Mouse (Mus musculus): ENCODE results near the gene Fsip1. TPM values are rescaled to one million over a fixed set of nuclear protein-coding genes. Genes with fewer than 3 reads are reported as not detected.

The Fsip1 gene
- polyA plus RNA-seq, 1 experiment from 2014 or later, result 0.11 TPM

GRCm38 (mm10) chr2:118204646-118205045, 52.1 kb downstream of the Fsip1 start:
- Histone ChIP-seq H3K4me1 (ENCODE audit: control insufficient read depth, insufficient read depth, low read length) (peaks cover 4% of the 10 kb centered on the region; the same call in 1 of the 2 replicates), H3K4me3 (ENCODE audit: low read length) (no peak overlapping the region), H3K4me2 (ENCODE audit: low read depth, low read length) (no peak overlapping the region), H3K9ac (ENCODE audit: low read length) (no peak overlapping the region), H3K27ac (ENCODE audit: low read length) (no peak overlapping the region), H3K27me3 (ENCODE audit: control insufficient read depth, insufficient read depth, low read length) (peaks cover 45% of the 10 kb centered on the region), H3K36me3 (ENCODE audit: control insufficient read depth, insufficient read depth) (no peaks in the 10 kb centered on the region), H3K9me3 (replicated peaks; ENCODE audit: control insufficient read depth, low read length) (no peaks in the 10 kb centered on the region)
- 77% methylated on average over 4 of the region's 4 CpGs for WGBS
- ATAC-seq (replicated peaks; ENCODE audit: extremely low read depth, insufficient read depth, low FRiP score), result no peak

- Histone ChIP-seq H3K4me2 (ENCODE audit: low read depth, low read length) (peak overlapping the region; percentile 33), H3K4me3 (ENCODE audit: low read length) (peak overlapping the region; percentile 11; the same call in 1 of the 2 replicates), H3K27me3 (ENCODE audit: control insufficient read depth, insufficient read depth, low read length) (peaks cover 47% of the 10 kb centered on the region), H3K27ac (ENCODE audit: low read length) (no peak overlapping the region), H3K9me3 (replicated peaks; ENCODE audit: control insufficient read depth, low read length) (no peaks in the 10 kb centered on the region), H3K9ac (ENCODE audit: low read length) (no peak overlapping the region; the same call in 1 of the 2 replicates), H3K36me3 (ENCODE audit: control insufficient read depth, insufficient read depth) (no peaks in the 10 kb centered on the region), H3K4me1 (ENCODE audit: control insufficient read depth, insufficient read depth, low read length) (peaks cover 4% of the 10 kb centered on the region; the same call in 1 of the 2 replicates)
- 15% methylated on average over 16 of the region's 16 CpGs for WGBS
- ATAC-seq (replicated peaks; ENCODE audit: extremely low read depth, insufficient read depth, low FRiP score), result 0 out of 2 replicates have a peak, but pooled peaks have one; percentile 41
Measured at GRCm38 (mm10) chr2:118203739-118204461, 52.9 kb downstream of the Fsip1 start.

- Histone ChIP-seq H3K4me2 (ENCODE audit: low read depth, low read length) (no peak overlapping the region), H3K9ac (ENCODE audit: low read length) (no peak overlapping the region), H3K4me1 (ENCODE audit: control insufficient read depth, insufficient read depth, low read length) (peaks cover 4% of the 10 kb centered on the region; the same call in 1 of the 2 replicates), H3K4me3 (ENCODE audit: low read length) (no peak overlapping the region), H3K27me3 (ENCODE audit: control insufficient read depth, insufficient read depth, low read length) (peaks cover 42% of the 10 kb centered on the region), H3K36me3 (ENCODE audit: control insufficient read depth, insufficient read depth) (no peaks in the 10 kb centered on the region), H3K9me3 (replicated peaks; ENCODE audit: control insufficient read depth, low read length) (no peaks in the 10 kb centered on the region), H3K27ac (ENCODE audit: low read length) (no peak overlapping the region)
- 69% methylated on average over 2 of the region's 2 CpGs for WGBS
- ATAC-seq (replicated peaks; ENCODE audit: extremely low read depth, insufficient read depth, low FRiP score), result no peak
Measured at GRCm38 (mm10) chr2:118202934-118203333, 53.8 kb downstream of the Fsip1 start.

GRCm38 (mm10) chr2:118201983-118202382, 54.8 kb downstream of the Fsip1 start:
- no peak for ATAC-seq (replicated peaks; ENCODE audit: extremely low read depth, insufficient read depth, low FRiP score)
- H3K9me3 ChIP-seq (replicated peaks; ENCODE audit: control insufficient read depth, low read length), result no peaks in the 10 kb centered on the region
- H3K27ac ChIP-seq (ENCODE audit: low read length), result no peak overlapping the region
- no peak overlapping the region for H3K9ac ChIP-seq (ENCODE audit: low read length)
- peaks cover 4% of the 10 kb centered on the region; the same call in 1 of the 2 replicates for H3K4me1 ChIP-seq (ENCODE audit: control insufficient read depth, insufficient read depth, low read length)
- H3K4me3 ChIP-seq (ENCODE audit: low read length), result no peak overlapping the region
- H3K27me3 ChIP-seq (ENCODE audit: control insufficient read depth, insufficient read depth, low read length), result peaks cover 36% of the 10 kb centered on the region
- no peaks in the 10 kb centered on the region for H3K36me3 ChIP-seq (ENCODE audit: control insufficient read depth, insufficient read depth)
- H3K4me2 ChIP-seq (ENCODE audit: low read depth, low read length), result no peak overlapping the region

GRCm38 (mm10) chr2:118199867-118200266, 56.9 kb downstream of the Fsip1 start:
- ATAC-seq (replicated peaks; ENCODE audit: extremely low read depth, insufficient read depth, low FRiP score), result peak; percentile 60; the same call in 1 of the 2 replicates
- Histone ChIP-seq H3K9ac (ENCODE audit: low read length) (no peak overlapping the region), H3K4me2 (ENCODE audit: low read depth, low read length) (no peak overlapping the region), H3K4me3 (ENCODE audit: low read length) (no peak overlapping the region), H3K27me3 (ENCODE audit: control insufficient read depth, insufficient read depth, low read length) (peaks cover 26% of the 10 kb centered on the region), H3K36me3 (ENCODE audit: control insufficient read depth, insufficient read depth) (no peaks in the 10 kb centered on the region), H3K4me1 (ENCODE audit: control insufficient read depth, insufficient read depth, low read length) (peaks cover 4% of the 10 kb centered on the region; the same call in 1 of the 2 replicates), H3K9me3 (replicated peaks; ENCODE audit: control insufficient read depth, low read length) (no peaks in the 10 kb centered on the region), H3K27ac (ENCODE audit: low read length) (no peak overlapping the region)
- 6% methylated on average over 5 of the region's 5 CpGs for WGBS

GRCm38 (mm10) chr2:118196966-118197365, 59.8 kb downstream of the Fsip1 start:
- WGBS, result 85% methylated on average over 3 of the region's 3 CpGs
- no peaks in the 10 kb centered on the region for H3K36me3 ChIP-seq (ENCODE audit: control insufficient read depth, insufficient read depth)
- no peak overlapping the region for H3K27ac ChIP-seq (ENCODE audit: low read length)
- H3K4me2 ChIP-seq (ENCODE audit: low read depth, low read length), result no peak overlapping the region
- H3K4me3 ChIP-seq (ENCODE audit: low read length), result no peak overlapping the region
- H3K4me1 ChIP-seq (ENCODE audit: control insufficient read depth, insufficient read depth, low read length), result no peaks in the 10 kb centered on the region
- H3K9ac ChIP-seq (ENCODE audit: low read length), result no peak overlapping the region
- H3K9me3 ChIP-seq (replicated peaks; ENCODE audit: control insufficient read depth, low read length), result no peaks in the 10 kb centered on the region
- H3K27me3 ChIP-seq (ENCODE audit: control insufficient read depth, insufficient read depth, low read length), result peaks cover 15% of the 10 kb centered on the region
- no peak for ATAC-seq (replicated peaks; ENCODE audit: extremely low read depth, insufficient read depth, low FRiP score)

GRCm38 (mm10) chr2:118182136-118182535, 74.6 kb downstream of the Fsip1 start:
- ATAC-seq (replicated peaks; ENCODE audit: extremely low read depth, insufficient read depth, low FRiP score), result no peak
- no peak overlapping the region for H3K4me3 ChIP-seq (ENCODE audit: low read length)
- H3K4me1 ChIP-seq (ENCODE audit: control insufficient read depth, insufficient read depth, low read length), result no peaks in the 10 kb centered on the region; the same call in 1 of the 2 replicates
- WGBS, result 90% methylated on average over 2 of the region's 2 CpGs
- no peaks in the 10 kb centered on the region for H3K36me3 ChIP-seq (ENCODE audit: control insufficient read depth, insufficient read depth)
- H3K27me3 ChIP-seq (ENCODE audit: control insufficient read depth, insufficient read depth, low read length), result no peaks in the 10 kb centered on the region
- no peak overlapping the region for H3K4me2 ChIP-seq (ENCODE audit: low read depth, low read length)
- no peaks in the 10 kb centered on the region; the same call in 1 of the 2 replicates for H3K9me3 ChIP-seq (replicated peaks; ENCODE audit: control insufficient read depth, low read length)
- no peak overlapping the region for H3K9ac ChIP-seq (ENCODE audit: low read length)
- no peak overlapping the region for H3K27ac ChIP-seq (ENCODE audit: low read length)

- peak overlapping the region; percentile 55 for H3K4me2 ChIP-seq (ENCODE audit: low read depth, low read length)
Measured at GRCm38 (mm10) chr2:118179873-118180585, 76.7 kb downstream of the Fsip1 start.

GRCm38 (mm10) chr2:118179472-118179871, 77.3 kb downstream of the Fsip1 start:
- Histone ChIP-seq H3K4me1 (ENCODE audit: control insufficient read depth, insufficient read depth, low read length) (no peaks in the 10 kb centered on the region; the same call in 1 of the 2 replicates), H3K27ac (ENCODE audit: low read length) (peak overlapping the region; percentile 48; the same call in 1 of the 2 replicates), H3K9ac (ENCODE audit: low read length) (peak overlapping the region; percentile 25; the same call in 1 of the 2 replicates), H3K9me3 (replicated peaks; ENCODE audit: control insufficient read depth, low read length) (no peaks in the 10 kb centered on the region; the same call in 1 of the 2 replicates), H3K4me3 (ENCODE audit: low read length) (peak overlapping the region; percentile 32), H3K27me3 (ENCODE audit: control insufficient read depth, insufficient read depth, low read length) (no peaks in the 10 kb centered on the region), H3K4me2 (ENCODE audit: low read depth, low read length) (peak overlapping the region; percentile 55), H3K36me3 (ENCODE audit: control insufficient read depth, insufficient read depth) (no peaks in the 10 kb centered on the region)
- 6% methylated on average over 7 of the region's 10 CpGs for WGBS
- ATAC-seq (replicated peaks; ENCODE audit: extremely low read depth, insufficient read depth, low FRiP score), result 0 out of 2 replicates have a peak, but pooled peaks have one; percentile 14

More at GRCm38 (mm10) chr2:118179873-118180585, 76.7 kb downstream of the Fsip1 start:
- Histone ChIP-seq H3K27ac (ENCODE audit: low read length) (peak overlapping the region; percentile 48; the same call in 1 of the 2 replicates), H3K4me3 (ENCODE audit: low read length) (peak overlapping the region; percentile 32), H3K4me1 (ENCODE audit: control insufficient read depth, insufficient read depth, low read length) (no peaks in the 10 kb centered on the region; the same call in 1 of the 2 replicates), H3K9ac (ENCODE audit: low read length) (peak overlapping the region; percentile 25; the same call in 1 of the 2 replicates), H3K27me3 (ENCODE audit: control insufficient read depth, insufficient read depth, low read length) (no peaks in the 10 kb centered on the region), H3K9me3 (replicated peaks; ENCODE audit: control insufficient read depth, low read length) (no peaks in the 10 kb centered on the region; the same call in 1 of the 2 replicates), H3K36me3 (ENCODE audit: control insufficient read depth, insufficient read depth) (no peaks in the 10 kb centered on the region)
- ATAC-seq (replicated peaks; ENCODE audit: extremely low read depth, insufficient read depth, low FRiP score), result no peak
